In genomic region chr12:117262003-117262402, GRCm38 (mm10) we compare ENCODE assay signal across 13 mouse cellular contexts.
DNase-seq lines count a peak whose midpoint lies in the region; ATAC-seq lines count a peak whose summit lies in the region.
"Had no signal": no experiment of that assay in that cellular context is flagged by ENCODE, and none has a peak within 500 bp of the region (broad histone marks: within the 10 kb centered on the region; RNA-seq: fewer than 3 reads in every experiment).

No protein-coding gene starts in this region.

- peaks cover 51% of the 10 kb centered on the region for H3K4me1 ChIP-seq in midbrain, embryonic 12.5 days

- no peaks in the 10 kb centered on the region for H3K9me3 ChIP-seq in midbrain, embryonic 12.5 days

- WGBS in midbrain, embryonic 12.5 days: 54% methylated on average over 2 of the region's 2 CpGs

- no peak overlapping the region for H3K9ac ChIP-seq in midbrain, embryonic 12.5 days (replicated peaks)

- peak overlapping the region; percentile 43 for H3K27ac ChIP-seq in midbrain, embryonic 12.5 days (replicated peaks)

- H3K27me3 ChIP-seq in midbrain, embryonic 12.5 days: no peaks in the 10 kb centered on the region

- peaks cover 47% of the 10 kb centered on the region for H3K36me3 ChIP-seq in midbrain, embryonic 12.5 days
- H3K36me3 ChIP-seq: G1E had no signal

- DNase-seq in layer of hippocampus, adult 11-12 months (ENCODE audit: low spot score): peak; percentile 32
- no peak for DNase-seq in layer of hippocampus, postnatal 25 days (ENCODE audit: extremely low spot score in 1 of 2, low spot score in 1 of 2)
- DNase-seq in cerebellum, adult 11 months: peak; percentile 56
- peak; percentile 43 to 69 for DNase-seq in cerebellum, postnatal 14 days
- DNase-seq in yolk sac, embryonic 10.5 days (ENCODE audit: low spot score): no peak
- no peak for DNase-seq in testis, postnatal 14 days (ENCODE audit: low spot score)
- DNase-seq: gastrocnemius, postnatal 25 days; heart, postnatal 36 days; kidney, adult 18-20 months had no signal

- ATAC-seq in midbrain, embryonic 12.5 days (ENCODE audit: low FRiP score, low read depth): no peak
- no peak for ATAC-seq in erythroblast, adult 5-6 weeks (replicated peaks; ENCODE audit: low FRiP score, poor library complexity, severe bottlenecking)

- H3K4me3 ChIP-seq in midbrain, embryonic 12.5 days: no peak overlapping the region

- no peak overlapping the region for H3K4me2 ChIP-seq in midbrain, embryonic 12.5 days (replicated peaks)
- H3K4me2 ChIP-seq: heart, embryonic 11.5 days had no signal

Comparison
In these comparisons a context has a peak if more than half of its experiments do, and no peak if none do; other contexts are left out.
1. DNase-seq: peak in layer of hippocampus, adult 11-12 months (single experiment), cerebellum, adult 11 months (single experiment) and cerebellum, postnatal 14 days (2 of 2); none in layer of hippocampus, postnatal 25 days (0 of 2), yolk sac, embryonic 10.5 days (single experiment) and testis, postnatal 14 days (single experiment).